Mouse (Mus musculus) spleen, adult 18-20 months (tissue): ENCODE results near the gene Olfr715b.
"Not testable (repeated sequence)": the region's sequence is repeated elsewhere in the genome, so short reads cannot be mapped to it uniquely, and the experiment has no call there.

Source experiments
- DNase-seq, 2 experiments: peaks; one replicate each; pipeline ENCODE4 v3.0.0; 2022; ENCODE audit warnings: mixed read lengths in 2 of 2

Gene Olfr715b

DNA sequence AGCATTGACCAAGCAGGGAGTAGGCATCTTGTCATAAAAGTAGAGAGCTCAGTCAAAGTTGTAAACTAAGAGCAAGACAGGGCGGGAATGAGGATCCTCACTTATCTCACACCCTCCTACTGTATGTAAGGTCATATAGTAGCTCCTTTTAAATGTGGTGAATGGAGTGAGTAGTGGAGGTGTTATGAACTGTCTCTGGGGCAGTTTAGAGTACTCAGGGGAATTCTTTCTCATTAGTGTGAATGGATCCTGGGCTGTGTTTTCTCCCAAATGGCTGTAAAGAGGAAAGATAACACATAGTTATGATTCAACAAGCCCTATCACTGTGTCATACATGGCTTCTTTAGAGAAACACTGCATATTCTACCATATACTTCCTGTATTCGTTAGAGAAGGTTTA is at the start of gene Olfr715b:
Gene Olfr715b, minus strand, starts transcription at position 101 of the 400 bp plus-strand sequence.
- DNase-seq, result not testable (repeated sequence)

- not testable (repeated sequence) for DNase-seq
Measured at GRCm38 (mm10) chr7:107138027-107138426, 27.9 kb upstream of the Olfr715b start, which contains the start of gene Olfr716. Olfr716 (plus strand) TSS chr7:107138327.

DNA sequence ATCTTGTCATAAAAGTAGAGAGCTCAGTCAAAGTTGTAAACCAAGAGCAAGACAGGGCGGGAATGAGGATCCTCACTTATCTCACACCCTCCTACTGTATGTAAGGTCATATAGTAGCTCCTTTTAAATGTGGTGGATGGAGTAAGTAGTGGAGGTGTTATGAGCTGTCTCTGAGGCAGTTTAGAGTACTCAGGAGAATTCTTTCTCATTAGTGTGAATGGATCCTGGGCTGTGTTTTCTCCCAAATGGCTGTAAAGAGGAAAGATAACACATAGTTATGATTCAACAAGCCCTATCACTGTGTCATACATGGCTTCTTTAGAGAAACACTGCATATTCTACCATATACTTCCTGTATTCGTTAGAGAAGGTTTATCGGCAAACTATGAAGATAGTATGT is 20.8 kb upstream of the Olfr715b start, which contains the start of gene Olfr715:
Gene Olfr715, minus strand, starts transcription at position 101 of the 400 bp plus-strand sequence.
- DNase-seq, result not testable (repeated sequence)

- no peak for DNase-seq
Measured at GRCm38 (mm10) chr7:107092920-107093319, 17.2 kb downstream of the Olfr715b start, which contains the start of gene Olfr17. Olfr17 (plus strand) TSS chr7:107093220.

- DNase-seq, result no peak
Measured at GRCm38 (mm10) chr7:107070681-107071080, 39.5 kb downstream of the Olfr715b start, which contains the start of gene Olfr714. Olfr714 (plus strand) TSS chr7:107070981.
